Mouse (Mus musculus) liver, postnatal 0 days (tissue): ENCODE results near the gene Tbck. TPM values are rescaled to one million over a fixed set of nuclear protein-coding genes. Genes with fewer than 3 reads are reported as not detected.

Experiments
- ATAC-seq: fragments of 200-750 bp; cut with Nextera tagmentation; 2 replicates; pipeline ENCODE4 v1.8.0; 2017; ENCODE audit warnings: mild to moderate bottlenecking, moderate library complexity
- DNase-seq: peaks from one replicate; pipeline ENCODE4 v3.0.0-alpha.2; 2016
- H3K27ac ChIP-seq: fragments of 300-500 bp; sonication (generic); 2 replicates; pipeline ENCODE4 v1.5.1; 2014; ENCODE audit warnings: antibody characterized with exemption, moderate library complexity, mild to moderate bottlenecking, low read depth
- H3K27me3 ChIP-seq: fragments of 300-500 bp; sonication (generic); 2 replicates; pipeline ENCODE4 v1.6.1; 2014; ENCODE audit warnings: low read length, control low read depth, mixed read lengths; ENCODE audit not compliant: insufficient read depth
- H3K36me3 ChIP-seq: fragments of 300-500 bp; sonication (generic); replicated peaks from 2 replicates; pipeline ENCODE4 v1.6.1; 2014; ENCODE audit warnings: mild to moderate bottlenecking, control low read depth, low read length, moderate library complexity, mixed read lengths; ENCODE audit not compliant: insufficient read depth
- H3K4me1 ChIP-seq: fragments of 300-500 bp; sonication (generic); 2 replicates; pipeline ENCODE4 v1.6.1; 2014; ENCODE audit warnings: antibody characterized with exemption, mild to moderate bottlenecking, control low read depth; ENCODE audit not compliant: insufficient read depth
- H3K4me2 ChIP-seq: fragments of 300-500 bp; sonication (generic); 2 replicates; pipeline ENCODE4 v1.6.1; 2014; ENCODE audit warnings: low read depth, mild to moderate bottlenecking, low read length, moderate library complexity, mixed read lengths
- H3K4me3 ChIP-seq: fragments of 300-500 bp; sonication (generic); 2 replicates; pipeline ENCODE4 v1.5.1; 2014; ENCODE audit warnings: low read depth, low read length
- H3K9ac ChIP-seq: fragments of 300-500 bp; sonication (generic); replicated peaks from 2 replicates; pipeline ENCODE4 v1.6.1; 2014; ENCODE audit warnings: mild to moderate bottlenecking, moderate library complexity
- H3K9me3 ChIP-seq: fragments of 300-500 bp; sonication (generic); 2 replicates; pipeline ENCODE4 v1.6.1; 2016; ENCODE audit warnings: mild to moderate bottlenecking, control low read depth, low read length, mixed read lengths
- CTCF ChIP-seq: sonication (generic); IDR thresholded peaks from 2 replicates; pipeline ENCODE4 v1.5.1; 2016; ENCODE audit warnings: antibody characterized with exemption, low read depth
- EP300 ChIP-seq: IDR thresholded peaks from 2 replicates; pipeline ENCODE4 v1.6.1; 2016; ENCODE audit warnings: antibody characterized with exemption, low read depth, mild to moderate bottlenecking
- WGBS: fragments of 180-500 bp; shearing (Covaris S2); extraction: QIAGEN DNeasy Blood & Tissue Kit; methylation state at CpG from one replicate; pipeline ENCODE4 v1.1.7; 2014; ENCODE audit not compliant: insufficient replicate concordance; 5-methylcytosine and 5-hydroxymethylcytosine counted together
- polyA plus RNA-seq: library from polyadenylated mRNA; unstranded; fragments of >200 nt; fragmentation: Nextera tagmentation; extraction: Ambion mirVana; gene quantifications from 2 replicates; pipeline ENCODE4 v1.2.1, GENCODE M21; 2015

Gene Tbck
- polyA plus RNA-seq, 1 experiment from 2014 or later, result 5.0 TPM

GRCm38 (mm10) chr3:132704216-132704615 lies 20.3 kb downstream of the Tbck start:
- no peak for TF ChIP-seq CTCF
- TF ChIP-seq EP300, result no peak
- Histone ChIP-seq H3K27me3 (no peaks in the 10 kb centered on the region), H3K4me2 (no peak overlapping the region), H3K27ac (no peak overlapping the region), H3K36me3 (no peaks in the 10 kb centered on the region), H3K4me3 (no peak overlapping the region), H3K4me1 (no peaks in the 10 kb centered on the region), H3K9ac (no peak overlapping the region), H3K9me3 (no peaks in the 10 kb centered on the region)
- ATAC-seq (no peak), DNase-seq (no peak)
- 72% methylated on average over 3 of the region's 3 CpGs for whole genome bisulfite sequencing

- Histone ChIP-seq H3K9me3 (no peaks in the 10 kb centered on the region), H3K27ac (no peak overlapping the region), H3K27me3 (no peaks in the 10 kb centered on the region), H3K4me3 (no peak overlapping the region), H3K4me1 (no peaks in the 10 kb centered on the region), H3K9ac (no peak overlapping the region), H3K36me3 (no peaks in the 10 kb centered on the region), H3K4me2 (no peak overlapping the region)
- DNase-seq (no peak), ATAC-seq (no peak)
- WGBS, result 85% methylated on average over 4 of the region's 4 CpGs
- TF ChIP-seq EP300 (no peak), CTCF (0 out of 2 replicates have a peak, but pooled peaks have one; percentile 11)
Observed at GRCm38 (mm10) chr3:132706977-132707376, 23.0 kb downstream of the Tbck start.

- no peaks in the 10 kb centered on the region for H3K9me3 ChIP-seq
- TF ChIP-seq EP300 (no peak), CTCF (no peak)
- H3K4me3 ChIP-seq, result no peak overlapping the region
- H3K4me1 ChIP-seq, result no peaks in the 10 kb centered on the region
- H3K9ac ChIP-seq, result no peak overlapping the region
- ATAC-seq (no peak), DNase-seq (no peak)
- 87% methylated on average over 5 of the region's 5 CpGs for WGBS
- H3K36me3 ChIP-seq, result peaks cover 2% of the 10 kb centered on the region; the same call in 1 of the 2 replicates
- H3K27me3 ChIP-seq, result no peaks in the 10 kb centered on the region
- H3K27ac ChIP-seq, result no peak overlapping the region
- no peak overlapping the region for H3K4me2 ChIP-seq
Observed at GRCm38 (mm10) chr3:132713913-132714312, 30.0 kb downstream of the Tbck start.

GRCm38 (mm10) chr3:132717316-132717715 lies 33.4 kb downstream of the Tbck start:
- no peak for TF ChIP-seq EP300
- TF ChIP-seq CTCF, result no peak
- no peak overlapping the region for H3K27ac ChIP-seq

GRCm38 (mm10) chr3:132724326-132724725 lies 40.4 kb downstream of the Tbck start:
- Histone ChIP-seq H3K9me3 (no peaks in the 10 kb centered on the region), H3K4me1 (no peaks in the 10 kb centered on the region), H3K9ac (no peak overlapping the region), H3K36me3 (peaks cover 21% of the 10 kb centered on the region), H3K4me3 (no peak overlapping the region), H3K4me2 (no peak overlapping the region), H3K27ac (no peak overlapping the region), H3K27me3 (no peaks in the 10 kb centered on the region)
- 87% methylated on average over 3 of the region's 3 CpGs for WGBS
- DNase-seq (no peak), ATAC-seq (no peak)
- no peak for TF ChIP-seq EP300
- no peak for TF ChIP-seq CTCF

More at GRCm38 (mm10) chr3:132717316-132717715, 33.4 kb downstream of the Tbck start:
- Histone ChIP-seq H3K36me3 (peaks cover 2% of the 10 kb centered on the region; the same call in 1 of the 2 replicates), H3K4me2 (no peak overlapping the region), H3K4me1 (no peaks in the 10 kb centered on the region), H3K27me3 (no peaks in the 10 kb centered on the region), H3K4me3 (no peak overlapping the region), H3K9me3 (no peaks in the 10 kb centered on the region), H3K9ac (no peak overlapping the region)
- ATAC-seq (no peak), DNase-seq (no peak)
- 92% methylated on average over 4 of the region's 4 CpGs for WGBS

GRCm38 (mm10) chr3:132744287-132745146 lies 60.6 kb downstream of the Tbck start:
- no peaks in the 10 kb centered on the region for H3K27me3 ChIP-seq
- no peak overlapping the region for H3K27ac ChIP-seq
- TF ChIP-seq CTCF, result no peak
- TF ChIP-seq EP300, result no peak
- ATAC-seq, result no peak
- H3K4me2 ChIP-seq, result no peak overlapping the region
- no peaks in the 10 kb centered on the region for H3K9me3 ChIP-seq
- 79% methylated on average over 10 of the region's 10 CpGs for WGBS
- no peak overlapping the region for H3K9ac ChIP-seq
- no peak overlapping the region for H3K4me3 ChIP-seq
- H3K36me3 ChIP-seq, result peaks cover 4% of the 10 kb centered on the region; the same call in 1 of the 2 replicates
- H3K4me1 ChIP-seq, result no peaks in the 10 kb centered on the region
- DNase-seq, result no peak
